Mouse (Mus musculus): ENCODE measurements around the gene Srrm4. TPM values are rescaled to one million over a fixed set of nuclear protein-coding genes. Genes with fewer than 3 reads are reported as not detected.

The Srrm4 gene
- polyA plus RNA-seq, 3 experiments from 2014 or later: not detected

GRCm38 (mm10) chr5:116400042-116400730 lies 191.4 kb downstream of the Srrm4 start:
- no peak for ATAC-seq

- ATAC-seq: no peak
Measured at GRCm38 (mm10) chr5:116396104-116396503, 195.5 kb downstream of the Srrm4 start.

GRCm38 (mm10) chr5:116392603-116393002 lies 199.0 kb downstream of the Srrm4 start:
- no peak for ATAC-seq

GRCm38 (mm10) chr5:116389856-116390542 lies 201.6 kb downstream of the Srrm4 start:
- ATAC-seq: no peak

GRCm38 (mm10) chr5:116389321-116389720 lies 202.3 kb downstream of the Srrm4 start:
- ATAC-seq: no peak

Other genes with a start within 250 kb of the Srrm4 start
- not detected for gene Hspb8, start 169.0 kb downstream of the Srrm4 start, polyA plus RNA-seq (2017; shearing (Covaris generic))

Measured in inflammation-experienced regulatory T-cells, adult 6 months (primary cell).